17 mouse cellular contexts compared by ENCODE assay signal in the genomic region with DNA sequence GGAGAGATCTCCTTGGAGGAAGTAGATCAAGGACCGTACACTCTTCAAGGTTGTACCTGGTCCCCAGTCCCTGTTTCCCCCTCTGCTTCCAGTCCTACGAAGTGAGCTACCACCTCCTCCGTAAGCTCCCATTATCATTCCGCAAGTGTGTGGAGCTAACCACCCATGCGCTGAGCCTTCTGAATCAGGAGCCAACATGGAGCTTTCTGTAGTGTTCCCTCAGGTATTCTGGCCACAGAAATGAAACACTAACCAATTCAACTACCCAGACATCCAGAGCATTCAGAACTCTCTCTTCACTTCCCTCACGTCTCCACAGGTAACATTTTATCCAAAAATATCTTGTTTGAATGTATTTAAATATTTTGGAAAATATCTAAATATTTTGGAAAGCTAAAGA.
DNase-seq lines count a peak whose midpoint lies in the region; ATAC-seq and TF ChIP-seq lines count a peak whose summit lies in the region.
"Had no signal": no experiment of that assay in that cellular context is flagged by ENCODE, and none has a peak within 500 bp of the region (broad histone marks: within the 10 kb centered on the region; RNA-seq: fewer than 3 reads in every experiment).

No protein-coding gene starts in this region.

- H3K27me3 ChIP-seq in intestine, embryonic 14.5 days (replicated peaks; ENCODE audit: control insufficient read depth, insufficient read depth, low read length): no peaks in the 10 kb centered on the region
- no peaks in the 10 kb centered on the region for H3K27me3 ChIP-seq in intestine, embryonic 15.5 days (replicated peaks)
- H3K27me3 ChIP-seq in kidney, postnatal 0 days (ENCODE audit: insufficient read depth, low read length): no peaks in the 10 kb centered on the region
- no peaks in the 10 kb centered on the region for H3K27me3 ChIP-seq in liver, embryonic 15.5 days
- no peaks in the 10 kb centered on the region for H3K27me3 ChIP-seq in midbrain, embryonic 15.5 days (replicated peaks)
- H3K27me3 ChIP-seq: forebrain, embryonic 15.5 days; limb, embryonic 12.5 days; midbrain, embryonic 12.5 days had no signal

- H3K4me2 ChIP-seq in intestine, embryonic 14.5 days (ENCODE audit: low read length): no peak overlapping the region
- no peak overlapping the region for H3K4me2 ChIP-seq in intestine, embryonic 15.5 days (replicated peaks)
- H3K4me2 ChIP-seq in kidney, postnatal 0 days (ENCODE audit: low read length): no peak overlapping the region; the same call in 1 of the 2 replicates
- no peak overlapping the region for H3K4me2 ChIP-seq in liver, embryonic 15.5 days
- H3K4me2 ChIP-seq in midbrain, embryonic 15.5 days: no peak overlapping the region
- H3K4me2 ChIP-seq: forebrain, embryonic 15.5 days; limb, embryonic 12.5 days; midbrain, embryonic 12.5 days had no signal

- no peak for DNase-seq in intestine, embryonic 14.5 days (ENCODE audit: low spot score)
- no peak for DNase-seq in kidney, postnatal 0 days (ENCODE audit: low spot score)
- no peak for DNase-seq in layer of hippocampus, adult 9-11 months
- no peak for DNase-seq in frontal cortex, postnatal 14 days (ENCODE audit: low spot score in 2 of 2)
- DNase-seq in retina, postnatal 1 day: no peak
- DNase-seq: adrenal gland, adult 8-10 months; cerebellum, postnatal 14 days; thymus, adult 2 months had no signal

- no peaks in the 10 kb centered on the region for H3K36me3 ChIP-seq in intestine, embryonic 14.5 days (ENCODE audit: control insufficient read depth, insufficient read depth, low read length)
- H3K36me3 ChIP-seq in intestine, embryonic 15.5 days: no peaks in the 10 kb centered on the region
- H3K36me3 ChIP-seq in kidney, postnatal 0 days (ENCODE audit: insufficient read depth, low read length): no peaks in the 10 kb centered on the region
- H3K36me3 ChIP-seq in liver, embryonic 15.5 days (replicated peaks): no peaks in the 10 kb centered on the region
- H3K36me3 ChIP-seq in midbrain, embryonic 15.5 days (replicated peaks): no peaks in the 10 kb centered on the region
- H3K36me3 ChIP-seq: forebrain, embryonic 15.5 days; heart, embryonic 10.5 days; limb, embryonic 12.5 days; midbrain, embryonic 12.5 days had no signal

- H3K4me3 ChIP-seq in intestine, embryonic 14.5 days (ENCODE audit: low read depth, low read length): no peak overlapping the region
- H3K4me3 ChIP-seq in intestine, embryonic 15.5 days (replicated peaks): no peak overlapping the region
- H3K4me3 ChIP-seq in kidney, postnatal 0 days (replicated peaks; ENCODE audit: low read depth, low read length): no peak overlapping the region
- no peak overlapping the region for H3K4me3 ChIP-seq in liver, embryonic 15.5 days (replicated peaks)
- no peak overlapping the region for H3K4me3 ChIP-seq in midbrain, embryonic 15.5 days
- H3K4me3 ChIP-seq: forebrain, embryonic 15.5 days; heart, embryonic 10.5 days; limb, embryonic 12.5 days; midbrain, embryonic 12.5 days; myocyte had no signal

- 88% methylated on average over 6 of the region's 6 CpGs for WGBS in intestine, embryonic 14.5 days
- WGBS in intestine, embryonic 15.5 days: 76% methylated on average over 6 of the region's 6 CpGs
- 75% methylated on average over 6 of the region's 6 CpGs for WGBS in kidney, postnatal 0 days
- WGBS in liver, embryonic 15.5 days (ENCODE audit: insufficient replicate concordance): 74% methylated on average over 6 of the region's 6 CpGs
- 90% methylated on average over 6 of the region's 6 CpGs for WGBS in midbrain, embryonic 15.5 days

- TF ChIP-seq CTCF in kidney, postnatal 0 days (IDR thresholded peaks at IDR 0.05; ENCODE audit: low read depth): no peak

- ATAC-seq in intestine, embryonic 14.5 days (replicated peaks; ENCODE audit: low FRiP score, low TSS enrichment, low read depth): no peak
- ATAC-seq in intestine, embryonic 15.5 days: no peak
- no peak for ATAC-seq in kidney, postnatal 0 days (replicated peaks; ENCODE audit: low FRiP score, low read depth)
- ATAC-seq in liver, embryonic 15.5 days (ENCODE audit: insufficient read depth): no peak
- ATAC-seq in midbrain, embryonic 15.5 days (replicated peaks): no peak
- ATAC-seq: forebrain, embryonic 15.5 days; lung, postnatal 0 days had no signal

- H3K27ac ChIP-seq in intestine, embryonic 14.5 days (ENCODE audit: low read depth): peak overlapping the region; percentile 69
- H3K27ac ChIP-seq in intestine, embryonic 15.5 days: peak overlapping the region; percentile 49; the same call in 1 of the 2 replicates
- peak overlapping the region; percentile 87 for H3K27ac ChIP-seq in kidney, postnatal 0 days
- peak overlapping the region; percentile 75 for H3K27ac ChIP-seq in liver, embryonic 15.5 days (replicated peaks)
- no peak overlapping the region for H3K27ac ChIP-seq in midbrain, embryonic 15.5 days
- H3K27ac ChIP-seq: forebrain, embryonic 15.5 days; limb, embryonic 12.5 days; midbrain, embryonic 12.5 days had no signal

- H3K4me1 ChIP-seq in intestine, embryonic 14.5 days (replicated peaks; ENCODE audit: control insufficient read depth, insufficient read depth, low read length): 0 out of 2 replicates have a peak, but pooled peaks cover 1% of the 10 kb centered on the region
- H3K4me1 ChIP-seq in intestine, embryonic 15.5 days (replicated peaks): peaks cover 8% of the 10 kb centered on the region; the same call in 1 of the 2 replicates
- H3K4me1 ChIP-seq in kidney, postnatal 0 days (replicated peaks; ENCODE audit: insufficient read depth, low read length): 0 out of 2 replicates have a peak, but pooled peaks cover 9% of the 10 kb centered on the region
- peaks cover 19% of the 10 kb centered on the region for H3K4me1 ChIP-seq in liver, embryonic 15.5 days (replicated peaks)
- no peaks in the 10 kb centered on the region; the same call in 1 of the 2 replicates for H3K4me1 ChIP-seq in midbrain, embryonic 15.5 days

- no peak overlapping the region for H3K9ac ChIP-seq in intestine, embryonic 14.5 days (ENCODE audit: low read length)
- H3K9ac ChIP-seq in intestine, embryonic 15.5 days: no peak overlapping the region
- no peak overlapping the region for H3K9ac ChIP-seq in kidney, postnatal 0 days (ENCODE audit: low read depth, low read length)
- no peak overlapping the region for H3K9ac ChIP-seq in liver, embryonic 15.5 days
- no peak overlapping the region for H3K9ac ChIP-seq in midbrain, embryonic 15.5 days
- H3K9ac ChIP-seq: forebrain, embryonic 15.5 days; limb, embryonic 12.5 days; midbrain, embryonic 12.5 days had no signal

- H3K9me3 ChIP-seq in intestine, embryonic 14.5 days (ENCODE audit: control insufficient read depth, low read length): no peaks in the 10 kb centered on the region
- no peaks in the 10 kb centered on the region for H3K9me3 ChIP-seq in intestine, embryonic 15.5 days
- no peaks in the 10 kb centered on the region for H3K9me3 ChIP-seq in kidney, postnatal 0 days (replicated peaks; ENCODE audit: low read length)
- no peaks in the 10 kb centered on the region for H3K9me3 ChIP-seq in liver, embryonic 15.5 days (replicated peaks)
- no peaks in the 10 kb centered on the region for H3K9me3 ChIP-seq in midbrain, embryonic 15.5 days
- H3K9me3 ChIP-seq: forebrain, embryonic 15.5 days; heart, embryonic 10.5 days; limb, embryonic 12.5 days; midbrain, embryonic 12.5 days had no signal
